Mouse (Mus musculus): ENCODE data around the gene Abi3.
"Not testable (repeated sequence)": the region's sequence is repeated elsewhere in the genome, so short reads cannot be mapped to it uniquely, and the experiment has no call there.

Abi3 gene

DNA sequence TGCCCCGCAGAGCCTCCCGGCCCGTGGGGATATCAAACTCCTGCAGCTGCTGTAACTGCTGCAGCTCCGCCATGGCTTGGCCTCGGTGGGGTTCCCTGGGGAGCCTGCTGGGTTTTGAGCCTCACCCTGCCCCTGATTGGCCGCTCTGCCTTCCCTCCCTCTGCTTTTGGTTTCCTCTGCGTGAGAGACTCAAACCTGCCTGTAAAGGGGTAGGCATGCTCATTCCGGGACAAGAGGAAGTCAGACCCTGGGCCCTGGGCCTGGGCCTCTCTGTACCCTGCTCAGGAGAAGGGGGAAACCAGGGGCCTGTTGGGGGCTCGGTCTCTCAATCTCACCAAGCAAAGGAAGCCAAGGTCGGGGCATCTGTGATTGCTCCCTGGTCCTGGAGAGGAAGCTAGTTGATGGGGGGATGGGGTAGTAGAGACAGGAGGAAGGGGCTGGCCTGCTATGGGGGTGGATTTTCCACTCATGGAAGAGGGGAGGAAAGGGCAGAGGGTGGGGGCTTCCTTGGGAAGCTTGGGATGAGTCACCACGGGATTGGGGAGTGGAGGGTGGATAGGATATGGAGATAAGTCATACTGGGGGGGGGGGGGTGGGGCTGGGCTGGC lies at the start of gene Abi3:
TSS of gene Abi3 (minus strand) at position 403 of the 608 bp plus-strand sequence.
- no peak for DNase-seq (ENCODE audit: low spot score in 2 of 2)

DNA sequence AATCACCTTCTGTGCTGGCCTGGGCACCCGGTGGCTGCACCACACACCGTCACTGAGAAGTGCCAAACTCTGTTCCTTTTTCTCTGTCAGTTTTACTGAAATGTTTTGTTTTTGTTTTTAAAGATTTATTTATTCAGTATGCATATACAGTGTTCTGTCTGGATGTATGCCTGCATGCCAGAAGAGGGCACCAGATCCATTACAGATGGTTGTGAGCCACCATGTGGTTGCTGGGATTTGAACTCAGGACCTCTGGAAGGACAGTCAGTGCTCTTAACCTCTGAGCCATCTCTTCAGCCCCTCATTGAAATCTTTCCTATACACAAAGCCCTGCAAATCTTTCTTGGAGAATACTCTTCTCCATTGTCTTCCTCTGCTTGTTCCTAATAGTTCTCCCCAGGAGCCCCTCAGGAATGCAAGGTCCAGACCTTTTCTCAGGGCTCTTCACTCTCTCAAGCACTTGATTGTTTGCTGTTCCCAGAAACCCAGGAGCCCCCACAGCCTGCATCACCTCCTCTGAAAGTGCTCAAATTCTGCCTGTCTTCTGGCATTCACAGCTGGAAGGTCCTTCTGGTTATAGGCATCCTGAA lies 48.3 kb upstream of the Abi3 start:
- no peak for DNase-seq (ENCODE audit: low spot score in 2 of 2)

DNA sequence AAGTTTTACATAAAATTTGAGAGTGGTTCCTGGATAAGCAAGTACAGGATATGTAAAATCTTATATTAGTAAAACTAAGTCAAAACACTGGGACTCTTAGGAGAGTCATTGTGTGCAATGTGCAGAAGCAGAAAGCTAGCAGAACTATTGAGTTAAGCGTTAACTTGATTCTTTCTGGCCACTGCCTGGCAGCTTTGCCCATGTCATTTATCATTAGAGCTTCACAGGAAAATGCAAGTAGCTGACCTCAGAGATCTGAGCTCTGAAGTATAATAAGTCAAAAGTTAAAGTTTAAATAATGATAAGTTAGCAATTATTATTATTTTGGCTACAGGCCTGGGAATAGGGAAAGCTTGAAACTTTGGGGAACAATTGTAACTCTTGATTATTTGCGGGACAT lies 37.6 kb upstream of the Abi3 start:
- not testable (repeated sequence) for DNase-seq (ENCODE audit: low spot score in 2 of 2)

DNA sequence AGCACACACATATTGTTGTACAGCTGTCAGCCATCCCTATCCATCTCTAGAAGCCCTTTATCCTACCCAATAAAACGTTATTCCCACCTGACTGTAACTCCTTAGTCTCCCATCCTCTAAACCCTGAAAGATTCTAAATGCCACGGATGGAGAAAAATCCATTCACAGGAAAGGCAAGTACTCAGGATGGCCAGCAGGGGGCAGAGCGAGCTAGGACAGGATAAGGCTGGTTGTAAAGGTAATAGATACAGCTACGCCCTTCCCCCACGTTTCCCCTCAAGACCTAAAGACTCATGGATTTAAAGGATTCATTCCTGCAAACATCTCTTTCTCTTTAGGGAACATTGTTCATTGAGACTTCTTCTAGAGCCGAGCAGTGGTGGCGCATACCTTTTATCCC lies 34.0 kb upstream of the Abi3 start:
- peak; percentile 27 to 31 for DNase-seq (ENCODE audit: low spot score in 2 of 2)

DNA sequence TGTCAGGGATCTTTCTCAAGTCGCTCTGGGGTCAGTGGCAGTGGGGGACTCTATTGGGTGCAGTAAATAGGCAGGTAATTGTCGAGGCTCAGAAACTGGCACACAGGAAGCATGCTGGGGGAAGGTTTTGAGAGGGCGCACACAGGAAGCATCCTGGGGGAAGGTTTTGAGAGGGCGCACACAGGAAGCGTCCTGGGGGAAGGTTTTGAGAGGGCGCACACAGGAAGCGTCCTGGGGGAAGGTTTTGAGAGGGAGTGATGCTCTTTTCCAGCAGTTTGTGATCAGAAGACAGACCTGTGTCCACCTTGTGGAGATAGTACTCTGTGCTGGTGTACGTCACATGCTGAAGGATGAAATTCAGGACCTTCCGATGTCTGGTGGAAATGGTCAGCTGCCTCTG lies 33.5 kb upstream of the Abi3 start:
- DNase-seq (ENCODE audit: low spot score in 2 of 2), result no peak

DNA sequence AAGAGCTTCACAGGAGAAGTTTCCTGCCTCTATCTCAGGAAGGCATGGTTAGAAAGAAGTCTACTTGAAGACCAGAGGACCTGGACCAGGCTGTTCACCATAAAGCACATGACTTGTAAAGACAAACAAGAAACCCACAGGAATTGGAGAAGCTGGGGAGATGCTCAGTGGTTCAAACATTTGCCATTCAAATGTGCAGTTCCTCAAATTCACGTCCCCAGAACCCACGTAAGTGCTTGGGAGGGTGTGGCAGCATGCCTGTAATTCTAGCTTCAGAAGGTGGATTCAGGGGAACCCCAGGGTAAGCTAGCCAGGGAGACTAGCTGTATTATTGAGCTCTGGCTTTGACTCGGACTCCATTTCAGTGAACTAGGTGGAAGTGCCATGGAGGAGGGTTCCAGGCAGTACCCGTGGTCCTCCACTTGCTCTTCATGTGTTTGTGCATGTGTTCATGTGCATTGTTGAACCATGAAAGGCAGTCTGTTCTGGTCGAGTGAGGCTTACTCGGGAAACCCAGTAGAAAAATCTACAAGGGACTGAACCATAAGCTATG lies 27.7 kb upstream of the Abi3 start:
- DNase-seq (ENCODE audit: low spot score in 2 of 2), result no peak

DNA sequence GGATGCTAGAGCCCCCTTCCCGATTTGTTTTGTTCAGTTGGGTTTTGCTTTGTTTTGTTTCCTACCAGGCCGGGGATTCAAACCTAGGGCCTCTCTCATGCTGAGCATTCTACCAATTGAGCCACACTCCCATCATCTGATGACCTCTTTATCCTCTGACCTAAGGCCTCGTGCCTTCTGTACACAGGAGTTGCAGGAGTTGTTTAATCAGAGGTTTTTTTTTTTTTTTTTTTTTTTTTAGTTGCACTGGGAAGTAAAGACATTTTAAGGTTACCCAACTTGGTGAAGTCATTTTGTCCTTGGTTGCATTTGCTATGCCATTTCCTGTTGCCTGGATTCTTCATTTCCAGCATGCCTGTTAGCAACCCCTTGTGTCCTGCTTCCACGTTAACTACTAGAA lies 27.2 kb upstream of the Abi3 start:
- DNase-seq (ENCODE audit: low spot score in 2 of 2), result no peak

DNA sequence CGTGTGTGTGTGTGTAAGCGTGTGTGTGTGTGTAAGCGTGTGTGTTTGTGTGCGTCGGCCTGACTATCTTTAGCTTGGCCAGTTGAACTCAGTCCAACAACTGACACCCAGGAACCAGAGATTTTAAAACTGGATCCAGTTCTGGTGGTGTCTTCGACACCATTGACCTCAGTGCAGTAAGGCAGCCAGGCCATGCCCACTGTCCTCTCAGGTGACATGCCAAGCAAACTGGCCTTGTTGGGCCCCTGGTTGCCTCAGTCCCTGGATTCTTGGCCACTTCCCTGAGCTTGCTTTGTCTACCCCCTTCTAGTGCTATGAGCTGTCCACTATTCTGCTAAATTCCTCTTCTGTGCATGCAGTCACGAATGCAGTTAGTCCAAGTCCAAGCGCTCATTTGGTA lies 19.1 kb upstream of the Abi3 start:
- no peak for DNase-seq (ENCODE audit: low spot score in 2 of 2)

DNA sequence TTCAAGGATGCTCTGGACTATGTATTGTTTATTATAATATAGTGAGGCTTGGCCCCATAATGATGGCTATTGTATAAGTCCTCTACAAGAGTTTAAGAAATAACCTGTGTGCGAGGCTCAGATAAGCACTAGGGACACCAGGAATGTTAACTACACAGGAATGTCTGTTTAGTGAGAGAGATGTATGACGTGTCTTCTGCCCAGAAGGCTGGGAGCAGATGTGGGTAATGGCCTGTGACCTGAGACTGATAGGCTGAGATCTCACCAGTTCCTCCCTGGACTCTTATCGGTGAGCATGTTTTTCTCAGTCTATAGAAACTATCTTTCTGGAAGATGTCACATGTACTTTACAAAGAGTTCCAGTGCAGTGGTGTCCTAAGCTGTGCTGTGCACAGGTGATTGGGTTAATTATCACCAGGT lies 17.8 kb upstream of the Abi3 start:
- DNase-seq (ENCODE audit: low spot score in 2 of 2), result no peak

DNA sequence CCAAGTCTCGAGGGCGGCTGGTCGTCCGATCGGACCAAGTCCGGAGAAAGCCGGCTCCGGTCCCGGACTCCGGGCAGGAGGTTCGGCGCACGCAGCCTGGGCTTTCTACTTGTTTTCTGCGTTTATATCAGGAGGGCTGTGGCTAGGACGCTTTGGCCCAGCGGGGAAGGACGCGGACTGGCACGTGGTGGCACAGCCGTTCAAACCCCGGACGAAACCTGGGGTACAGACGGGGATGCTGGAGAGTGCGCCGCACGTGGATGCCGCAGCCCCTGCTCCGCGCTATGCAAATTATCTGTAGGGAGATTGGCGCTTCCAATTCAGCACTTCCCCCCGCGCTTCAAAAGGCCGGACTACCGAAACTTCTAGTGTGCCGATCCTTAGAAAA lies 17.2 kb upstream of the Abi3 start:
- DNase-seq (ENCODE audit: low spot score in 2 of 2), result no peak

DNA sequence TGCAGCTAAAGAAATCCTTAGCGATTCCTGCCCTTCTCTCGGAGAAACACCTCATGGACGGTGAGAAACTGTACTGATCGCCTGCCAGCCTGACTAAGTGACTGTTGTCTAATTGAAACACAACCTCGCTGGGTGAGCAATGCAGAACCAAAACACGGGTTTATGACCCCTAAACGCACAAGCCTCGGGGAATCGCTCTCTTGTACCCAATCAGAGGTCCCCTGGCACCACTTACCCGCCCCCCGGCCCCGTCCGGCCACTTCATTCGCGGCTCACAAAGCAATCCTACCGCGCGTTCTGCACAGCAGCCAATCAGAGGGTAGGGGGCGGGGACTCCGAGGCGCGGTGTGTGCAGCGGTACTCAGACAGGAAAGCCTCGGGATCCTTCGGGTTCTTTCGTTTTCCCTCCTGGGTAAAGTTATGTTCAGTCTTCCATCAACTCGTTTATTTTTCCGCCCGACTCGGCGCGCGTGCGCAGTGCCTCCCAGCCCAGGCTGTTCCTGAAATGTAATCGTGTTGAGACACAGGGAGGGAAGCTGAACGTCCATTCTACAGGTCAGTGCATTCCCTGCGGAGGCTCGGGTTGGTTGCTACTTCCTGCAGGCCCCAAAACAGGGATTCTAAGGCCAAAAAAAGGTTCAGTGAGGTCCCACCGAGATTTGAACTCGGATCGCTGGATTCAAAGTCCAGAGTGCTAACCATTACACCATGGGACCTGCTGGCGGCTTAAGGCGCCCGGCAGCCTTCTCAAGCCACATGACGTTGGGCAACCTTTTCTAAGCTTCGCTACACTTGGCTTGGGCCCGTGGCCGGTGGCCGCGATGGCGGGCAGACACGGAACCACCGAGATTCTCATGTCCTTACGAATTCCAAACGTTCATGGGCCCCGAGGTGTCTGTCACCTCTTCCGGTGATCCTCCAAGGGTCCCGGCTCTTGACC lies 16.5 kb upstream of the Abi3 start:
- peak; percentile 98 to 99 for DNase-seq (ENCODE audit: low spot score in 2 of 2)

DNA sequence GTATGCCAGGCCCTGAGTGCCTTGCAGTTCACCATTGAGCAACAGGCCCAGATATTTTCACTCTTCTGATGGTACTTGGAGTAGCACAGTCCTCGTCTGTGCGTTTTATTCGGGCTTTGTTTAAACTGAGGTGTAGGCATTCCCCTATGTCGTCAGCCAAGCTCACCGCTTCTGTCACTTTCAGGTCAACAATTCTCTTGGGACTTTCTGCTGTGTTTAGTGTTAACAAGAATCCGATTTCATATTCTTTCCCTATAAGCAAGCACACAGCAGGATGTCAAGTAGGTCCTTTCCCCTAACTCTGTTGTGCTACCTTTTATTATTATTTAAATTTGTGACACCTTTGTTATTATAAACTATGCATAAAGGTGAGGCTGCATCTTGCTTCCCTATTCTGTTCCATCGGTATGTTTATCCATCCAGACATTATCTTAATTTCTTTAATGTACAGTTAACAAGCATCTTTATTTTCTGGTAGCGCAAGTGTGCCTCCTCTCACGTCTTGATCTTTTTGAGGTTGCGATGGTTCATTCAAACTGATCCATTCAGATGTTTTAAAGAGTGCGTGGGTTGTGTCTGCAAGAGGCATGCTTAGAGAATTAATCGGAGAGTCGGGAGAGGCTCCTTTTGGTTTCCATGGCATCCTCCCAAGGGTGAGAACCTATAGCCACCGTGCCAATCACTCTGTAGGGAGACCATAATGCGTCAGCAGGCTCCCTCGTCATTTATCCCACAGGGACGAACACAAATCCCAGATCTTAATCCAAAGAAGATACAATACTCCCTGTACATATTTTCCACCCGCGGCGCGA lies 15.6 kb upstream of the Abi3 start:
- DNase-seq (ENCODE audit: low spot score in 2 of 2), result no peak

DNA sequence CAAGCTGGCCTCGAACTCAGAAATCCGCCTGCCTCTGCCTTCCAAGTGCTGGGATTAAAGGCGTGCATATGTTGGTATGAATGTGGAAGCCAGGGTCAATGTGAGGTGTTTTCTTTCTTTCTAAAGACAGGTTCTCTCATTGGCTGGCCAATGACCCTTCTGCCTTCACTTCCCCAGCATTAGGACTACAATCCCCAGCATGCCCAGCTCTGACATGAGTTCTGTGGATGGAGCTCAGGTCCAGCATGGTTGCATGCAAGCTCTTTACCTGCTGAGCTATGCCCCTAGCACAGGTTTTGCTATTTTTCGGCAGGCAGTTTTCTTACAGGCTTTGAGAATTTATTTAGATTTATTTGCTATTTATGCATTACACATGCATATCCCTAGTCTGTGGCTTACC lies 15.0 kb upstream of the Abi3 start:
- no peak for DNase-seq (ENCODE audit: low spot score in 2 of 2)

DNA sequence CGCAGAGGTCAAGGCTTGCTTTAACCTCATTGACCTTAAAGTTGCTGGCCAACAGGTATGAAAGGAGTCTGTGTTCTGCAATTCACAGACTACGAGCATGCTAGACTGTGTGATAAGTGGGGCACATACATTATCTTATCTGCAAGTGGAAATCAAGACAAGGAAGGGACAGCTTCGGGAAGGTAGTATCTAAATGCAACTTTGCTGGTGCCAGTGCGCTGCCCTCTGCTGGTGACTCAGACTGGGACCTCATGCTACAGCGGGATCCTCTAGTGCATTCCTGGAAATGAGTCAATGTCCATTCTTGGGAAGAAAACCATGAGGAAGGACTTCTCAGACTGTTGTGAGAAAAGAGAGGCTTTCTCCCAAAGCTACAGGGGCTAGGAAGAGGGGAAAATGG lies 11.4 kb upstream of the Abi3 start:
- no peak for DNase-seq (ENCODE audit: low spot score in 2 of 2)

DNA sequence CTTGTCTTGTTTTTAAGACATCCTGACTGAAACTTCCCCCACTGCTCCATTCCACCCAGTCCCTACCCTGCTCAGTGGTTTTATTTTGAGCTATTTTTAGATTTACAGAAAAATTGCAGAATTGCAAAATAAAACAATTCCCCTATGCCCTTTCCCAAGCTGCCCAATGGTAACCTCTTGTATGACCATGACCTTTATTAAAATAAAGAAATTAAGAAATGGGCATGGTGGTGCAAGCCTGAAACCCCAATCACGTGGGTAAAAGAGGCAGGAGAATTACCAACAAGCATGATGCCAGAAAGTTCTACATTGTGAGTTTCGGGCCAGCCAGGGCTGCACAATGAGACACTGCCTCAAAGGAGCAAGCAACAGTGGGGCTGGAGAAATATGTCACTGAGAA lies 8.6 kb upstream of the Abi3 start:
- no peak for DNase-seq (ENCODE audit: low spot score in 2 of 2)

DNA sequence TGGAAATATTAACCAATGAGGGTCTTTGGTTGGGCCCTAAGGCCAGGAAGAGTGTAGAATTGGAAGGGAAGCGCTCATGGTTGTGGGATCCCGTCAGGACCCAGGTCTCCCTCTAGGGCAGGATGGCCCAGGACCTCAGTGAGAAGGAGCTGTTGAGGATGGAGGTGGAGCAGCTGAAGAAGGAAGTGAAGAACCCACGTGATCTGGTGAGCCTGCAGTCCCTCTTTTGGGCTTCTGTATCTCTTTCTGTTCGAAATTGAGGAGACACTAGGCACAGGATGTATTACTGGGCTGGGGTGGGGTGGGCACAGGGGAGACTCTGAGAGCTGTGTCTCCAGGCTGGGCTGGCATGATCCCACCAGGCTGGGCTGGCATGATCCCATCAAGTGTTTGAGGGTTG lies 2.7 kb upstream of the Abi3 start:
- no peak for DNase-seq (ENCODE audit: low spot score in 2 of 2)

DNA sequence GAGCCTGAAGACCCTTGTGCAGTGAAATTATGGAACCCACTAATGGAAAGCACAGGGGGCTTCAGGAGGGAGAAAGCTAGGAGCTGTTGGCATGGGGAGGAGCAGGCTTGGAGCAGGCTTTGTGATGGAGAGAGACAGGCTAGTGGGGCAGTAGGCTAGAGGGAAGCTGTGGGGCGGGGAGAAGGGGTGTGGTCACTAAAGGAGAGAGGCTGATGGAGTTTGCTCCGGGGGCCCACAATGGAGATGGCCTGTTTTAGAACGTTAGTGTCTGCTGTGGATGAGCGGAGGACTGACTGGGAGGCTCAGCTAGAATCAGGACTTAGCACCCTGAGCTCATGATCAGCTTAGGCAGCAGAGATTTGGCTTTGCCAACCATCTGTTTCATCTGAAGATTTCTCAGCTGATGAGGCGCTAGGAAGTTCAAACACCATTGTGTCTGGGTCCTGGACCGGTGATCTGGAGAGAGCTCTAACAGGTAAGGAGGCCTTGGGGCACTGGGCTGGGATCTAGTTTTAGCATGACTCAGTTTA lies 1.2 kb upstream of the Abi3 start:
- no peak for DNase-seq (ENCODE audit: low spot score in 2 of 2)

DNA sequence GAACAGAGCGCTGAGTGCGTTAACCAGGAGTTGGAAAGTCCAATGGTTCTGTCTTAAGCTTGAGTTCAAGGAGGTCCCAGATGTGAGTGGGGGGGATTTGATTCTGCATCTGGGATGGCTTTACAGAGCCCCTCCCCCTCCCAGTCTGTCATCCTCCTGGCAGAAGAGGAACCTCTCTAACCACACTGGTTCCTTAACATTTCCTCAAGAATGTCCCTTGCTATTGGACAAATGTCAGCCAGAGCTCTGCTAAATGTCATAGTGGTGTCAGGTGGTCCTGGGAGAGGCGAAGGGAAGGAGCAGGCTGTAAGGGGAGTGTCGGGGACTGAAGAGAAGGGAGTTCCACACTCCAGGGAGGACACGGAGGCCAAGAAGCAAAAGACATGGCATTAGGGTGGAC lies 677 bp upstream of the Abi3 start:
- DNase-seq (ENCODE audit: low spot score in 2 of 2), result no peak

DNA sequence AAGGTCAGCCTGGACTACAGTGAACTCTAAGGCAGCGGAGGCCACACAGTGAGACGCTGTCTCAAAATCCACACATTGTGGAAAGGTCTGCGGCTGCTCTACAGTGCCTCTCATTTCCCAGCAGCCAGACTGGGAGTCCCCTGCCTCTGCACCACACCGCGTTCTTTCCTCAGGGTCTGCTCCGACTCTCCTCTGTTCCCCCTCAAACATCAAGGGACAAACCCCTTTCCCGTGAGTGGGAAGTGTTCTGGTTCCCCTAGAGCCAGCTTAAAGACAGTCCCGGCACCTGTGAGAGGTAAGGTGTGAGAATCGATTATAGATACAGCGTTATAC lies 812 bp downstream of the Abi3 start:
- no peak for DNase-seq (ENCODE audit: low spot score in 2 of 2)

DNA sequence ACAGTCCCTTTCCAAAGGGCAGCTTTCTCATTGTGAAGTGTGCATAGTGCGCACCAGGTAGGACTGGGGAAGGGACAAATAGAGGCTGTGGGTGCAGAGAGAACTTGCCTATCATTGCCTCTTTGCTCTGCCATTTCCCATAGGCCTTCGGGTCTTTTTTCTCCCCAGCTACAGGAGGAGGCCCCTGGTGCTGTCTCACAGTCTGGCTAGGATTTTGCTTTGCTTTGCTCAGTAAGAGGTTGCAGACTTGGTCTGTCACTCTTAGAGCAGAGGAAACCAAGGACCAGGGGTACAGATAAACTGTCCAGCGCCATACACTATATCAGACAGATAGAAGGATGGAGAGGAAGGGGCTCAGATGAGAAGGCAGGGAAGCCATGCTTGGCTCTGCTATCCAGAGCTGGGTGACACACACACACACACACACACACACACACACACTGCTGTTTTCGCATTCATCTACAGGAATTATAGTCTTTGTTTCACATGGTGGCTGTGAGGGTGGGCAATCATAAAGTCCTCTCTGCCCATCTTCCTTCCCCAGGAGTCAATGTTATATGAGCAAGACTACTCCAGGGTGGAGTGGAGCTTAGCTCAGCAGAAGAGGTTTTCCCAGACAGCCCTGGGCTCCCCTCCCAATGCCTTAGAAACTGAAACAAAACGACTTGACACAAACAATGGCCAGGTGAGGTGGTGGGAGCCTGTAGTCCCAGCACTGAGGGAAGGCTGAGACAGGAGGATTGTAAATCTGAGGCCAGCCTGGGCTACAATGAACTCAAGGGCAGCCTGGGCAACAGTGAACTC lies 1.4 kb downstream of the Abi3 start:
- DNase-seq (ENCODE audit: low spot score in 2 of 2), result no peak

Measured in frontal cortex, postnatal 36 days (tissue).